Mouse (Mus musculus) monocyte, adult 5-6 weeks (primary cell): ENCODE data around the gene Ppp1r13l. TPM values are rescaled to one million over a fixed set of nuclear protein-coding genes. Genes with fewer than 3 reads are reported as not detected.
A peak's percentile ranks its signal among the peaks of the same experiment; 100 is the strongest.

Source experiments
- ATAC-seq: fragments of 153-309, 156-312 bp; replicated peaks from 2 replicates; pipeline ENCODE4 v1.8.0; 2017; ENCODE audit warnings: mild to moderate bottlenecking; ENCODE audit not compliant: low TSS enrichment, insufficient number of reproducible peaks, severe bottlenecking, poor library complexity, low FRiP score
- total RNA-seq: library from RNA; stranded (forward); fragments of 200-1000, 200-491, 200-594 nt; gene quantifications from 3 replicates; pipeline ENCODE4 v1.2.3, GENCODE M21; 2017

Gene Ppp1r13l
- total RNA-seq, 1 experiment from 2014 or later = not detected

DNA sequence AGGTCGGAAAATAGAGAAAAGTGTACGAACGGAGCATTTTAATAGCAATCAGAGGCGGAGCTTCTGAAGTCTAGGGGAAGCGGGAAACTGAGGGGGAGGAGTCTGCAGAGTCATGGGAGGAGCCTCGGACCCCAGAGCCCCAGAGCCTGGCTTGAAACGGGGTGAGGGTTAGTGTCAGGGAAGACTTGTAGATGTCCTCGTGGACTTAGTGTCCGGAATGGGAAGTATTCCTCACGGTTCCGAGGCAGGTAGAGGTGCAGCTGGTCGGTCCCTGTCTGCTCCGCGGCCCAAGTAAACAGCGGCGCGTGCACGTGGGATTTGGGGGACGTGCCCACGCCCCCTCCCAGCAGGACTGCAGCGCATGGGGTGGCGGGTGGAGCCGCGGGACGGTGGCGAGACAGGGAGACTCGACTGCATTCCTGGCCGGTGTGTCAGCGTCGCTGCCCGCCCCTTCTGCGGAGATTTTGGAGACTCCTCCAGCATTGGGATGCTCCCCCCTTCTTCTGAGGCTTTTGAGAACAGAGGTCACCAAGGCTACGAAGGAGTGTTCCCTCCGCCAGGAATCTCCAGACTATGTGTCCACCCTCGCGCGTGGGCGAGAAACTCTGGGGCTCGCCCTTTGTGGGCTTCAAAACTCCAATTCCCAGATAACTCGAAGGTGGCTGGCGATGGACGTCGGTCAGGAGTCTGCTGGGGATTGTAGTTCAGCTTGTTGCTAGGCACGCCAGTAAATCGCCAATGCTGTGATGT lies 518 bp downstream of the Ppp1r13l start:
- 0 out of 2 replicates have a peak, but pooled peaks have one; percentile 9 for ATAC-seq

GRCm38 (mm10) chr7:19360944-19361343 lies 1.4 kb downstream of the Ppp1r13l start:
- peak; percentile 65 for ATAC-seq

- ATAC-seq = peak; percentile 20; the same call in 1 of the 2 replicates
These were observed 2.2 kb downstream of the Ppp1r13l start for GRCm38 (mm10) chr7:19361720-19362119.

DNA sequence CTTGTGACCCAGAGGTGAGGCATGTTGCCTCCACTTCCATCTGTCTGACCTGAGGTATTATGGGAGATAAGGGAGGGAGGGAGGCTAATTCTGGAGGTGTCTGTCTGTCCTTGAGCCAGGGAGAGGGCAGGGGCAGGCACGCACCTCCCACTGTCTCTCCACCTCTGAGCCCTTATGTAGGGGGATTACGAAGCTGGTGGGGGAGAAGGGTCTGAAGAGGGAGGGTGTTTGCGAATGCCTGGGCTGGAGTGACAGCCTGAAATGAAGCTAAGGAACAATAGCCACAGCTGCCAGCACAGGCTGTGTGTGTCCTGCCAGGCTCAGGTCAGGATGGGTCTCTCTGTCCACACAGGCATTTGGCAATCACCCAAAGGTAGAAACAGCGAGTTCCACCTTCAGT lies 2.7 kb downstream of the Ppp1r13l start:
- ATAC-seq = no peak

DNA sequence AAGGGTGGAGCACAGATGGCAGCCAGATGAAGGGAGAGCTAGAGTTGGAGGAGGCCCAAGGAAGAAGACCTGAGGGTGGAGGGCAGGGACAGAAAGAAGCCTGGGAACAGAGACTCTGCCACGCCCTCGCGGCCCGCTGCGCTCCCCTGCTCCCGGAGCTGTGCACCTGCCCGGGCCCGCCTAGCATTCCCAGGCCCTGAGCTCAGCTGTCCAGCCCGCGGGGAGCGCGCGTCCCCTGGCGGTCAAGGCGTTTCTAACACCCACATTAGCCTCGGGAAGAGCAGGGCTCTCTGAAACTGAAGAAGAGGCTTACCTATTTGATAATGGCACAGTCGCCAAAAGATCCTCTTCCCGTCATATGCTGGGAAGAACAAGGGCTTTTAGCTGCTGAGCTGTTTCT lies 4.3 kb downstream of the Ppp1r13l start:
- no peak for ATAC-seq

- ATAC-seq = no peak
These were observed 5.8 kb downstream of the Ppp1r13l start for GRCm38 (mm10) chr7:19365376-19365775.

DNA sequence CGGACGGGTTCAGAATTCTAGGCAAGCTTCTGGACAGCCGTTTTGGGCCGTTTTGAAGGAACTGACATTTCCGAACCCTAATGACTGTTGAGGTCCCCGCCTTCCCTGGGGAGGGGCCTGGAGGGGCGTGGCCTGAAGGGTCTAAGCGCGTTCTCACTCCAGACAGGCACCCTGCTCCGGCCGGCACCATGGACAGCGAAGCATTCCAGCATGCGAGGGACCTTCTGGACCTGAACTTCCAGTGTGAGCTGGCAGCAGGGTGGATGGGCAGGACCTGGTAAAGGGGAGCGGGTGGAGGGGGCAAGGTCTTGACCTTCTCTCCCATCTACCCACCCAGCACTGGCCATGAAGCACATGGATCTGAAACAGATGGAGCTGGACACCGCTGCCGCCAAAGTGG lies 8.8 kb downstream of the Ppp1r13l start:
- ATAC-seq = no peak

- peak; percentile 56 for ATAC-seq
These were observed 10.4 kb downstream of the Ppp1r13l start for GRCm38 (mm10) chr7:19369823-19370425.

- no peak for ATAC-seq
These were observed 13.8 kb downstream of the Ppp1r13l start for GRCm38 (mm10) chr7:19373367-19373766.

GRCm38 (mm10) chr7:19375368-19375767 lies 15.8 kb downstream of the Ppp1r13l start:
- ATAC-seq = no peak

DNA sequence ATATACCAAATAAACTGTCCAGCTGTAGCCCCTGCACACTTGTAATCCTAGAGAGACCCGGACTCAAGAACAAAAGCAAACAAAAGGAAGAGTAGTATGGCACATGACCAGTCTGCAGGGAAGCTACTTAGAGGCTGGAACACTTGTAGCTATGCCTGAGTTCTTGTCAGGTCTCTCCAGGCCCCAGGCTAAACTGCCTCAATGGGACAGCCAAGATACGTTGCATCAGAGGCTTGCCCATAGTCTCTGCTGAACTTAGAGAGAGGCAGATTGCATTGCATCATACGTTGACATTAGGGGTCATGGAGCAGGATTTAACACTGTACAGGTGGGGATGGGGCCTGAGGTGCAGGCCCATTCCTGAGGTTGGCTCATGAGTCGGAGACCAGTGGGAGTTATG lies 16.5 kb downstream of the Ppp1r13l start:
- ATAC-seq = no peak

- ATAC-seq = no peak
These were observed 18.5 kb downstream of the Ppp1r13l start for GRCm38 (mm10) chr7:19378049-19378448.

DNA sequence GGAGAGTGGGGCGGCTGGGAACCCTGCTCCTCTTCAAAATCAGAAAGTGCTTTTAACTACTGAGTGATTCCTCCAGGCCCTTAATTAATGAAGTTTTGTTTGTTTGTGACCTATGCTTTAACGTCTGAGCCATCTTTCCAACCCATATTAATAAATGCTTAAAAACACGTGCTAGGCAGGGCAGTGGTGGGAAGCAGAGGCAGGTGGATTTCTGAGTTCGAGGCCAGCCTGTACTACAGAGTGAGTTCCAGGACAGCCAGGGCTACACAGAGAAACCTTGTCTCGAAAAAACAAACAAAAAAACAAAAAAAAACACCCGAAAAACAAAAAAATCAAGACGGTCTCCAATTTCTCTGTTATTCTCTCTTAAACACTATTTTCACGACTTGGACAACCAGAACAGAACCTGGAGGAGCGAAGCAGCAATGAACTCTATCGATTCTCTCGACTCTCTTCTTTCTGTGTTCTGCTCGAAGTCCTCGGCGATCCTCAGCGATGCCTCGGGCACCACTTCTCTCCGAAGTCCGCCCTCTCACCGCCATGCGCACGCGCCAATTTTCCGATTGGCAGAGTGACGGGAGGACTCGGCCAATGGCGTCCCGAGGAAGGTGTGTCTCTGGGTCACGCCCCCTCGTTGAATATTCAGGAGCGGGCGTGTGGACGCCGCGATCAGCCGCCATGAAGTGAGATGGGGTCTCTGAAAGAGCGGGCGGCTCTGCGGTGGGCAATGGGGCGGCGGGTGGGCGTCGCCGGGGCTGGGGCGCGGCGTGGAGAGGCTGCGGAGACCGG lies 22.0 kb downstream of the Ppp1r13l start, which contains the start of gene Ercc2:
Gene Ercc2 (plus strand): TSS at position 634 of the 789 bp plus-strand sequence.
- ATAC-seq = peak; percentile 99

- ATAC-seq = peak; percentile 11; the same call in 1 of the 2 replicates
These were observed 22.6 kb downstream of the Ppp1r13l start for GRCm38 (mm10) chr7:19382166-19382541.

GRCm38 (mm10) chr7:19383708-19384107 lies 24.2 kb downstream of the Ppp1r13l start:
- ATAC-seq = no peak

GRCm38 (mm10) chr7:19388699-19389413 lies 29.3 kb downstream of the Ppp1r13l start:
- ATAC-seq = no peak

- ATAC-seq = no peak
These were observed 34.9 kb downstream of the Ppp1r13l start for GRCm38 (mm10) chr7:19394484-19394883.

GRCm38 (mm10) chr7:19399496-19400280 lies 40.1 kb downstream of the Ppp1r13l start:
- ATAC-seq = no peak
